32 mouse cellular contexts compared by ENCODE assay signal in genomic region chr3:122865092-122865491, GRCm38 (mm10). TPM values are rescaled to one million over a fixed set of nuclear protein-coding genes. Genes with fewer than 3 reads are reported as not detected.
"Had no signal": no experiment of that assay in that cellular context is flagged by ENCODE, and none has a peak within 500 bp of the region (broad histone marks: within the 10 kb centered on the region; RNA-seq: fewer than 3 reads in every experiment).

No protein-coding gene starts in this region.

- H3K4me3 ChIP-seq: limb, embryonic 12.5 days; limb, embryonic 15.5 days; megakaryocyte, embryonic 14.5 days; midbrain, embryonic 10.5 days; midbrain, embryonic 13.5 days; myocyte; neural tube, embryonic 13.5 days had no signal

- ATAC-seq: liver, postnatal 0 days; midbrain, embryonic 13.5 days; midbrain, embryonic 16.5 days had no signal

- H3K36me3 ChIP-seq: limb, embryonic 12.5 days; limb, embryonic 15.5 days; midbrain, embryonic 10.5 days; midbrain, embryonic 13.5 days; neural tube, embryonic 13.5 days had no signal

- DNase-seq: kidney, adult 18-20 months; kidney, adult 9 months; kidney, postnatal 14 days; kidney, postnatal 4 days; left cerebral cortex, postnatal 4 days; liver, postnatal 0 days; lung, embryonic 14.5 days; lung, postnatal 10 days; right cerebral cortex, adult 18-20 months; right cerebral cortex, postnatal 14 days; right cerebral cortex, postnatal 4 days; thymus, adult 2 months; thymus, postnatal 14 days had no signal

- H3K27ac ChIP-seq: limb, embryonic 12.5 days; limb, embryonic 15.5 days; liver, embryonic 14.5 days; midbrain, embryonic 10.5 days; midbrain, embryonic 13.5 days; neural tube, embryonic 13.5 days; stomach, postnatal 0 days had no signal

- H3K9me3 ChIP-seq: limb, embryonic 12.5 days; limb, embryonic 15.5 days; megakaryocyte, embryonic 14.5 days; midbrain, embryonic 10.5 days; midbrain, embryonic 13.5 days; neural tube, embryonic 13.5 days had no signal

- H3K4me2 ChIP-seq: limb, embryonic 12.5 days; limb, embryonic 15.5 days; liver, embryonic 11.5 days; lung, embryonic 14.5 days; midbrain, embryonic 13.5 days; neural tube, embryonic 13.5 days had no signal

- H3K9ac ChIP-seq: limb, embryonic 12.5 days; limb, embryonic 15.5 days; liver, embryonic 14.5 days; liver, postnatal 0 days; lung, embryonic 14.5 days; midbrain, embryonic 13.5 days; neural tube, embryonic 13.5 days had no signal

- H3K27me3 ChIP-seq: limb, embryonic 12.5 days; limb, embryonic 15.5 days; megakaryocyte, embryonic 14.5 days; midbrain, embryonic 13.5 days; neural tube, embryonic 13.5 days had no signal

- H3K4me1 ChIP-seq: limb, embryonic 12.5 days; limb, embryonic 15.5 days; megakaryocyte, embryonic 14.5 days; midbrain, embryonic 13.5 days; neural tube, embryonic 13.5 days had no signal

RNA-seq across cellular contexts. Expression of gene Fabp2, which starts 29.8 kb away (rescaled TPM):
- total RNA-seq: layer of hippocampus, adult 18-20 months; layer of hippocampus, postnatal 14 days; left cerebral cortex, adult 8-10 months; left cerebral cortex, postnatal 14 days; left cerebral cortex, postnatal 4 days; monocyte, adult 5-6 weeks; neutrophil, adult 5-6 weeks had no signal
- polyA plus RNA-seq: limb, embryonic 12.5 days; limb, embryonic 15.5 days; lung, embryonic 14.5 days; midbrain, embryonic 10.5 days; midbrain, embryonic 13.5 days; midbrain, embryonic 16.5 days; myocyte; neural tube, embryonic 13.5 days had no signal

RNA-seq across cellular contexts. Expression of gene Gm10959, which starts 54.1 kb away (rescaled TPM):
- total RNA-seq: layer of hippocampus, adult 18-20 months; layer of hippocampus, postnatal 14 days; left cerebral cortex, adult 8-10 months; left cerebral cortex, postnatal 14 days; left cerebral cortex, postnatal 4 days; monocyte, adult 5-6 weeks; neutrophil, adult 5-6 weeks had no signal
- polyA plus RNA-seq: kidney, embryonic 16.5 days; limb, embryonic 12.5 days; limb, embryonic 15.5 days; liver, embryonic 11.5 days; liver, embryonic 14.5 days; liver, postnatal 0 days; lung, embryonic 14.5 days; midbrain, embryonic 10.5 days; midbrain, embryonic 13.5 days; midbrain, embryonic 16.5 days; myocyte; neural tube, embryonic 13.5 days; stomach, embryonic 14.5 days; stomach, postnatal 0 days; thymus, adult 2 months had no signal
